ENCODE assay signal across 9 mouse cellular contexts in genomic region chrX:12851684-12852083, GRCm38 (mm10).
DNase-seq lines count a peak whose midpoint lies in the region; ATAC-seq and TF ChIP-seq lines count a peak whose summit lies in the region.
"Had no signal": no experiment of that assay in that cellular context is flagged by ENCODE, and none has a peak within 500 bp of the region (broad histone marks: within the 10 kb centered on the region; RNA-seq: fewer than 3 reads in every experiment).

No protein-coding gene starts in this region.

- TF ChIP-seq CTCF in gastrocnemius, adult 2 months (IDR thresholded peaks at IDR 0.05) = peak; percentile 60

- intact Hi-C loops in gastrocnemius, adult 2 months (cut with DNase I) = loop anchor here (5.0 to 10.0 kb wide), 2 partner anchors 174 to 307 kb away; no protein-coding TSS in a partner anchor

- peak; percentile 65 for ATAC-seq in granulocyte monocyte progenitor cell, adult 5-6 weeks (replicated peaks; ENCODE audit: poor library complexity, severe bottlenecking)

- no peaks in the 10 kb centered on the region for H3K9me3 ChIP-seq in forebrain, embryonic 10.5 days
- H3K9me3 ChIP-seq: heart, embryonic 13.5 days had no signal

- no peak for DNase-seq in gastrocnemius, adult 2 months
- DNase-seq in gastrocnemius, postnatal 10 days = no peak
- DNase-seq in ovary, postnatal 14 days (ENCODE audit: low spot score) = peak; percentile 8
- DNase-seq in ovary, postnatal 36 days (ENCODE audit: low spot score) = no peak
- peak; percentile 46 for DNase-seq in thymus, postnatal 14 days
- no peak for DNase-seq in forebrain, embryonic 10.5 days (ENCODE audit: extremely low spot score, low spot score)
- DNase-seq in right cerebral cortex, postnatal 10 days (ENCODE audit: low spot score in 2 of 2) = no peak

- H3K36me3 ChIP-seq in forebrain, embryonic 10.5 days (replicated peaks) = no peaks in the 10 kb centered on the region
- H3K36me3 ChIP-seq: heart, embryonic 13.5 days had no signal

- H3K4me3 ChIP-seq in gastrocnemius, adult 2 months = no peak overlapping the region
- no peak overlapping the region for H3K4me3 ChIP-seq in forebrain, embryonic 10.5 days
- H3K4me3 ChIP-seq: heart, embryonic 13.5 days had no signal

- H3K4me1 ChIP-seq in forebrain, embryonic 10.5 days = peaks cover 4% of the 10 kb centered on the region

- no peak overlapping the region for H3K27ac ChIP-seq in gastrocnemius, adult 2 months
- H3K27ac ChIP-seq in forebrain, embryonic 10.5 days = no peak overlapping the region
- H3K27ac ChIP-seq: heart, embryonic 13.5 days had no signal

- WGBS in forebrain, embryonic 10.5 days = 71% methylated on average over 4 of the region's 4 CpGs

- no peaks in the 10 kb centered on the region for H3K27me3 ChIP-seq in forebrain, embryonic 10.5 days (ENCODE audit: poor library complexity, severe bottlenecking)

Comparison
In these comparisons a context has a peak if more than half of its experiments do, and no peak if none do; other contexts are left out.
1. DNase-seq: peak in ovary, postnatal 14 days (single experiment) and thymus, postnatal 14 days (single experiment); none in gastrocnemius, adult 2 months (single experiment), gastrocnemius, postnatal 10 days (single experiment), ovary, postnatal 36 days (single experiment), forebrain, embryonic 10.5 days (single experiment) and right cerebral cortex, postnatal 10 days (0 of 2).